Mouse (Mus musculus): ENCODE data around the gene Togaram2.

Togaram2 gene

GRCm38 (mm10) chr17:71682379-71682778, 9.3 kb downstream of the Togaram2 start:
- no peak for DNase-seq (ENCODE audit: low spot score in 2 of 2)

GRCm38 (mm10) chr17:71683281-71683680, 10.2 kb downstream of the Togaram2 start:
- no peak for DNase-seq (ENCODE audit: low spot score in 2 of 2)

GRCm38 (mm10) chr17:71684103-71684608, 11.1 kb downstream of the Togaram2 start:
- no peak for DNase-seq (ENCODE audit: low spot score in 2 of 2)

GRCm38 (mm10) chr17:71687436-71687835, 14.4 kb downstream of the Togaram2 start:
- no peak for DNase-seq (ENCODE audit: low spot score in 2 of 2)

- no peak for DNase-seq (ENCODE audit: low spot score in 2 of 2)
Measured at GRCm38 (mm10) chr17:71689903-71690302, 16.8 kb downstream of the Togaram2 start.

- DNase-seq (ENCODE audit: low spot score in 2 of 2), result no peak
Measured at GRCm38 (mm10) chr17:71691361-71691875, 18.4 kb downstream of the Togaram2 start.

- DNase-seq (ENCODE audit: low spot score in 2 of 2), result no peak
Measured at GRCm38 (mm10) chr17:71693313-71693712, 20.3 kb downstream of the Togaram2 start.

- peak in 1 of 2 experiments; percentile 37 for DNase-seq (ENCODE audit: low spot score in 2 of 2)
Measured at GRCm38 (mm10) chr17:71693780-71694179, 20.7 kb downstream of the Togaram2 start.

GRCm38 (mm10) chr17:71695151-71695550, 22.1 kb downstream of the Togaram2 start:
- no peak for DNase-seq (ENCODE audit: low spot score in 2 of 2)

- DNase-seq (ENCODE audit: low spot score in 2 of 2), result no peak
Measured at GRCm38 (mm10) chr17:71695716-71696315, 22.8 kb downstream of the Togaram2 start.

- no peak for DNase-seq (ENCODE audit: low spot score in 2 of 2)
Measured at GRCm38 (mm10) chr17:71696396-71696795, 23.3 kb downstream of the Togaram2 start.

GRCm38 (mm10) chr17:71697896-71698618, 25.0 kb downstream of the Togaram2 start:
- no peak for DNase-seq (ENCODE audit: low spot score in 2 of 2)

- no peak for DNase-seq (ENCODE audit: low spot score in 2 of 2)
Measured at GRCm38 (mm10) chr17:71698619-71698956, 25.5 kb downstream of the Togaram2 start.

- no peak for DNase-seq (ENCODE audit: low spot score in 2 of 2)
Measured at GRCm38 (mm10) chr17:71705113-71705512, 32.1 kb downstream of the Togaram2 start.

GRCm38 (mm10) chr17:71705550-71706480, 32.8 kb downstream of the Togaram2 start:
- no peak for DNase-seq (ENCODE audit: low spot score in 2 of 2)

GRCm38 (mm10) chr17:71707715-71708114, 34.7 kb downstream of the Togaram2 start:
- DNase-seq (ENCODE audit: low spot score in 2 of 2), result no peak

- DNase-seq (ENCODE audit: low spot score in 2 of 2), result no peak
Measured at GRCm38 (mm10) chr17:71712279-71712678, 39.2 kb downstream of the Togaram2 start.

GRCm38 (mm10) chr17:71715034-71715433, 42.0 kb downstream of the Togaram2 start:
- DNase-seq (ENCODE audit: low spot score in 2 of 2), result no peak

- no peak for DNase-seq (ENCODE audit: low spot score in 2 of 2)
Measured at GRCm38 (mm10) chr17:71717881-71718625, 45.0 kb downstream of the Togaram2 start.

GRCm38 (mm10) chr17:71720434-71720833, 47.4 kb downstream of the Togaram2 start:
- DNase-seq (ENCODE audit: low spot score in 2 of 2), result no peak

GRCm38 (mm10) chr17:71721019-71721418, 48.0 kb downstream of the Togaram2 start:
- no peak for DNase-seq (ENCODE audit: low spot score in 2 of 2)

All from thymus, postnatal 10 days (tissue).